Mouse (Mus musculus): ENCODE results near the gene Nasp.
"Not testable (repeated sequence)": the region's sequence is repeated elsewhere in the genome, so short reads cannot be mapped to it uniquely, and the experiment has no call there.

Gene Nasp

DNA sequence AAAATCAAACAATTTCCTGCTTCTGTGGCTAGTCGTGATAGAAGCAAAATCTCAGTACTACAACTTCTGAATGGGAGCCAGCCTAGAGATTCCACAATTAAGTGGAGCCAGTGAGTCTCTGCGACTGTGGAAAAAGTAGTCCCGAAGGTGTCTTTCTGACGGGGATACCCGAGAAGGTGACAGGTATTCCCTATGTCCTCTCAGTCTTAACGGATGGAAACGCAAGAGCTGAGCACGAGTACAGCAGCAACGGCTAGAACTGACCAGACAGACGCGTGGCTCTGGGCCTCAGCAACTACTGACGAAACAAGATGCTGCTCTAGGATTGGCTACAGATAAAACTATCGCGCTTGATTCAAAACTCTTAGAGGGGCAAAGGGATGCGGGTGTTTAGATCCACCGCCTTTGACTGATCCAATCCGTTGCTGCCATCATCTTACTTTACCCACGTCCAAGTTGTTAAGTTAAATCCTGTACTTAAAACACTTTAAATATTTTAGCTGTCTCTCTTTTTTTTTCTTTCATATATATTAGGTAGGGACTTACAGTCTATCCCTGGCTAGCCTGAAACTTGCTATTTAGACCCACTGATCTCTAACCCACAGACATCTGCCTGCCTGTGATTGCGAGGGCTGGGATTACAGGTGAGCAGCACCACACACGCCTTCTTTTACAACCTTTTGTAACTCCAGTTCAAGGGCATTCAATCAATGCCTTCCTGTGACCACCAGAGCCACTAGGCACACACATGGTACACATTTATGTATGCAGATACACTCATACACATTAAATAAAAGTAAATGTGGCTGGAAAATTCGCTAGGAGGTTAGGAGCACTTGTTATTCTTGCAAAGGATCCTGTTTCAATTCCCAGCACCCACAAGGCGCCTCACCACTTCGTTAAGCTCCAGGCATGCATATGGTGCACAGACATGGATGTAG lies at the start of gene Nasp:
Gene Nasp (minus strand): TSS at position 220 of the 941 bp plus-strand sequence.
- DNase-seq (ENCODE audit: low spot score in 2 of 2): peak; percentile 87 to 92

DNA sequence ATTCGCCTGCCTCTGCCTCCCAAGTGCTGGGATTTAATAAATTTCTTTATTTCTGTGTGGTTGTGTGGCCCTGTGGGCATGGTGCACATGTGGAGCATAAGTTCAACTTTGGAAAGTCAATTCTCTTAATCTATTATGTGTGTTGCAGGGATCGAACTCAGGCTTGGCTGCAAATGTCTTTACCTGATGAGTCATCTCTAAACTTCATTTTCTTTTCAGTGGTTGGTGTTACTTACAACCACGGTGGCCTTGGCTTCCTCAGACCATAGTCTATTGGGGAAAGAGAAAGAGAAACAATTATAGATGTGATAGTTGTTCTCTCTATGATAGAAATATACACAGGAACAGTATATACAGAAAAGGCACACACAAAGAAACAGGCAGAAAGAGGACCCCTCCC lies 48.3 kb upstream of the Nasp start:
- no peak for DNase-seq (ENCODE audit: low spot score in 2 of 2)

DNA sequence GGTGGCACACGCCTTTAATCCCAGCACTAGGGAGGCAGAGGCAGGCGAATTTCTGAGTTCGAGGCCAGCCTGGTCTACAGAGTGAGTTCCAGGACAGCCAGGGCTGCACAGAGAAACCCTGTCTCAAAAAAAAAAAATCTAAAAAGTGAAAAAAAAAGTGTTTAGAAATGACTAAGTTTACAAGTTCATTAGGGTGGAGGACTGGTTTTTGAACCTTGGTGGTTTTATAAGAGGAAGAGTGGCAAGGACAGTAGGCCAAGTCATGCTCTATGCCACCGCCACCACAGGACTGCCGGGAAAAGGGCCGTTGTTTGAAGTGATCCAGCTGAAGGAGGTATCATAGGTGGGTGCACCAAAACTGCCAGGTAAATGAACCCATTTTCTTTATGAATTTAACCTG lies 47.0 kb upstream of the Nasp start:
- DNase-seq (ENCODE audit: low spot score in 2 of 2): not testable (repeated sequence)

DNA sequence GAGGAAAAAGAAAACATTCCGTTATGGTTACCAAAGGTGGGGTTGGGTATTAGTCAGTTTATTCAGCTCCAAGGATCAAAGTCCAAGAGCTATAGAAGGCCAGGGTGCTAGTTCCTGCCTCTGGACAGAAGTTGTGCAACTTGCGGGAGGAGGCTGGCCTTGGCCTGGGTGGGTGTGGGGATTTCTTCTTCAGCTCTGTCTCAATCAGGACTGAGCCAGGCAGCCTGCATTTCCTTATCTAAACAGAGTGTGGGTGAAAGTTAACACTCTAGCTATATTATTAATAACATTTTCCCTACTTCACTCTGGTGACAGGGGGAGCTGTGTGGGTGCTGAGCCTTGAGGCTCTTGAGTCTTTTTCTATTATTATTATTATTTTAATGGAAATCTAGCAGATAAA lies 45.0 kb upstream of the Nasp start:
- peak in 1 of 2 experiments; percentile 36 for DNase-seq (ENCODE audit: low spot score in 2 of 2)

DNA sequence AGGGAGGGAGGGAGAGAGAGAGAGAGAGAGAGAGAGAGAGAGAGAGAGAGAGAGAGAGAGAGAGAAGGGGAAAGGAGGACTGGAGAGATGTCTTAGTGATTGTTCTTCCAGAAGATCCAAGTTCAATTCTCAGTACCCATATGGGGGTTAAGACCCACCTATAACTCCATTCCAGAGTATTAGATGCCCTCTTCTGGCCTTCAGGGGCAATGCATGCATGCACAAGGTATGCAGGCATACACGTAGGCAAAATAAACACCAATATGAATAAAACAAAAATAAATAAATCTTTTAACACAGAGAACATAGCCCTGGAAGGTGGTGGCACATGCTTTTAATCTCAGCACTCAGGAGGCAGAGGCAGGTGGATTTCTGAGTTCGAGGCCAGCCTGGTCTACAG lies 41.5 kb upstream of the Nasp start:
- DNase-seq (ENCODE audit: low spot score in 2 of 2): no peak

DNA sequence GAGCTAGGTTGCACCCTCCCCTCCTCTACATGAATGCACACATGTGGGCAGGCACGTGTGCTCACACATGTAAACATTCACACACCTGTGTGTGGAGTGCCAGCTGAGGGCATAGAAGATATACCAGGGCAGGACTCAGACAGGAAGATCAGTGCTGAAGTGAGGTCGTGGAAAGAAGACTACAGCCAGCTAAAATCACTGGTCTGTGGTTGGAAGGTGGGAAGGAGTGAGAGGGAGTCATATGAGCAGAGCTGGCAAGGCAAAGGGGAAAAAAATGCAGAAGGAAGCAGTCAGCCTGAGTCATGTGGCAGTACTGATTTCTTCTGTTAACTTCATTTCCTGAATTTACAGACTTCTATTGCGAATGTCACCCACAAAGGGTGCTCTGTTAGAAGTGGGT lies 40.4 kb upstream of the Nasp start:
- no peak for DNase-seq (ENCODE audit: low spot score in 2 of 2)

DNA sequence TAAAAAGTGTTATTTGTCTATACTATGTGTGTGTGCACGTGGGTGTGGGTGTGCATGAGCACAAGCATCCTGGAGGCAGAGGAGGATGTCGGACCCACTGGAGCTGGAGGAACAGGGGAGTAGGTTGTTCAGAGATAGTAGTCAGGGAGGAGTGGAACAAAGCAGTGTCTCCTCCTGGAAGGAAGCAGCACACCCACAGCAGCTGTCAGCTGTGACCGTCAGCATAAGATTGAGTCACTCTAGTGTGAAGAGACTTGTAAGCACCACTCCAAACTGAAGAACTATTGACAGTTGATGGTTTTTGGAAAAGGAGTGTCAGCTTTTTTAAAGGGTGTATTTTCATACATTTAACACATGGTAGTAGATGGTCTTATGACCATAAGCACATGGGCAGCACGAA lies 38.9 kb upstream of the Nasp start:
- no peak for DNase-seq (ENCODE audit: low spot score in 2 of 2)

DNA sequence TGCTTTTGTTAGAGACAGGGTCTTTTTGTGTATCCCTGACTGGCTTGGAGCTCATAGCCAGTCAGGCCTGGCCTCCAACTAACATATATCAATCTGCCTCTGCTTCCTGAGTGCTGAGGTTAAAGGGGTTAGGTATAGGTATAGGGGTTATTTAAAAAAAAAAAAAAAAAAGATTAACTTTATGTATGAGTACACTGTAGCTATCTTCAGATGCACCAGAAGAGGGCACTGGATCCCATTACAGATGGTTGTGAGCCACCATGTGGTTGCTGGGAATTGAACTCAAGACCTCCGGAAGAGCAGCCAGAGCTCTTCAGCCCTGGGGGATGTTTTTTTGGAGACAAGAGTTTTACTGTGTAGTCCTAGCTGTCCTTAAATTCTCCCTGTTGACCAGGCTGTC lies 34.3 kb upstream of the Nasp start:
- no peak for DNase-seq (ENCODE audit: low spot score in 2 of 2)

DNA sequence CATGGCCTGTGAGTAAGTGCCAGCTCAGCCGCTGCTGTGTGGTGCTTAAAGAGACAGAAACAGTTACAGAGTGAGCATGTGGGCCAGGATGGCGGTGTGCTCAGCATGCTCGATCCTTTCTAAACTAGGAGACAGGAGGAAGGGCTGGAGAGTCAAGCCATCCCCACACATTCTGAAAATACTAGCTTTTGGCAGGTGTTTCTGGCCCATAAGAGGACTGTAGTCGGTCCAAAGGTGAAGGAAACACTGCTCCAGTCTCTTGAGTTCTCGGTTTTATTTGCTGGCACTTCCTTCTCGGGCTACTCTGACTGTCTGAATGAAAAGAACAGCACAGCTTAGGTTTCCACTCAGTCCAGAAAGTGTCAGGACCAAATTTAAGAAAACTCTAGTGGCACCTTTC lies 33.1 kb upstream of the Nasp start:
- no peak for DNase-seq (ENCODE audit: low spot score in 2 of 2)

DNA sequence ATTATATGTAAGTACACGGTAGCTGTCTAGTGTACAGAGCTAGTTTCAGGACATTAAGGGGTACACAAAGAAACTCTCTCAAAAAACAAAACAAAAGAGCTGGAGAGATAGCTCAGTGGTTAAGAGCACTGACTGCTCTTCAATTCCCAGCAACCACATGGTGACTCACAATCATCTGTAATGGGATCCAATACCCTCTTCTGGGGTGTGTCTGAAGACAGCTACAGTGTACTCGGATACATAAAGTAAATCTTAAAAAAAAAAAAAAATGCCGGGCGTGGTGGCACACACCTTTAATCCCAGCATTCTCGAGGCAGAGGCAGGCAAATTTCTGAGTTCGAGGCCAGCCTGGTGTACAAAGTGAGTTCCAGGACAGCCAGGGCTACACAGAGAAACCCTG lies 32.2 kb upstream of the Nasp start:
- DNase-seq (ENCODE audit: low spot score in 2 of 2): not testable (repeated sequence)

DNA sequence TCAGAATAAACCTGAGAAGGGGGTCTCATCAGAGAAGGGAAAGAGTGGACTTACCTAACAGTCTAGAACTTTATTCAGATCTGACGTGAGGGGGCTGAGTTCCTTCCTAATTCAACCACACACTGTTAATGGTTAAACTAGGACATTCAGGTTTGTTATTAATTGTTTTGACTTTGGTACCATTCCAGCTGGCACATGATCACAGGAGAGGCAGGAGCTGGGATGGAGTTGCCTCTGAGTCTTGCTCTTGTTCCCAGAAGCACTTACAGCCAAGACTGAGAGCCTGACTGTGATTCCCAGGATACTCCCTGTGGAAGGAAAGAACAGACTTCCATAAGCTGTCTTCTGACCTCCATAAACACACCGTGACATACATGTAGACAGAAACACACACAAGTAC lies 31.7 kb upstream of the Nasp start:
- DNase-seq (ENCODE audit: low spot score in 2 of 2): no peak

DNA sequence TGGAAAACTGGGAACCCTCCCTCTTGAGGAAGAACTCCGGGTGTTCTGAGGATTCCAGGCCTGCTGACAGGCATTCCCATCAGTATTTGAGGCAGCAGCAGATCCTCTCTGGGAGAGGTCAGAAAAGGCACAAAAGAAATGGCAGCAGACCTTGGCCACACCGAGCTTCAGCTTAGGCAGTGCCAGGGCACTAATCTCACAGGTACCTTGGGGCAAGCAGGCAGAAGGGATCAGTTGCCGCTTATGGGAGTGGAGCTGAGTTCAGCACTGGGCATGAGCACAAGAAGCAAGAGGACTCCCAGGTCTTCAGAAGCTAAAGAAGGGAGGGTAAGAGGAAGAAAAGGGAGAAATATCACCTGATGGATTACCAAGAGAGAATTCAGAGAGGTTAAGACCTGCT lies 30.2 kb upstream of the Nasp start:
- DNase-seq (ENCODE audit: low spot score in 2 of 2): no peak

DNA sequence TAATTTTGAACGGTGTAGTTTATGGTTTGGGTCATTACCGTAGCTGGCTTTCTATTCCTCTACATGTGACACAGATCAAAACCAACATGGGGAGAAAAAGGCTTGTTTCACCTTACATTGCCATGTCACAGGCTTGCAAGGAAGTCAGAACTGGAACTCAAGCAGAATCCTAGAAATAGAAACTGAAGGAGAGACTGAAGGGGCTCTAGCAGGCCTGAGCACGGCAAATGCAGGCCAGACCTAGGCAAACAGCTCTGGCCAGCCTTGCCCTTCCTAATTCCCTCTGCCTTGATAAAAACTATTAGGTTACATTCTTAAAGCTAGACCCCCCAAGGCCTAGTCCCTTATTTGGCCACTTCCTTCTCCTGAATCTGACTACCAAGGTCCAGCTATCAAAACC lies 27.9 kb upstream of the Nasp start:
- DNase-seq (ENCODE audit: low spot score in 2 of 2): no peak

DNA sequence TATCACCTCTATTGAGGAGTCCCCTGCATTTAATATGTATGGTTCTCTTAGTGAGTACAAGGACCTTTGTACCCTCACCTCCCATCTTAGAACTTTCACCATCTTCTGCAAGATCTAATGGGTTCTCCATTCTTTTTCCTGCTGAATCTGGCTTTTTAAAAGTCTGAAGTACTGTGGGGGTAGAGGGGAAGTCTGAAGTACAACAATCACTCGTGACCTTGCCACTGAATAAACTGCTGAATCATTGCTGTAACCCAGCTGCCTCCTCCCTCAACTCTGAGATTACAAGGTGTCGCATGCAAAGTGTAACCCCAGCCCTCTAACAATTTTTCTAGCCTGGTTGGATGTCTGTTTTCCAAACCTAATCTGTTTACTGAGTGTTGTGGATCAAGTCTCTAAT lies 27.4 kb upstream of the Nasp start:
- DNase-seq (ENCODE audit: low spot score in 2 of 2): no peak

DNA sequence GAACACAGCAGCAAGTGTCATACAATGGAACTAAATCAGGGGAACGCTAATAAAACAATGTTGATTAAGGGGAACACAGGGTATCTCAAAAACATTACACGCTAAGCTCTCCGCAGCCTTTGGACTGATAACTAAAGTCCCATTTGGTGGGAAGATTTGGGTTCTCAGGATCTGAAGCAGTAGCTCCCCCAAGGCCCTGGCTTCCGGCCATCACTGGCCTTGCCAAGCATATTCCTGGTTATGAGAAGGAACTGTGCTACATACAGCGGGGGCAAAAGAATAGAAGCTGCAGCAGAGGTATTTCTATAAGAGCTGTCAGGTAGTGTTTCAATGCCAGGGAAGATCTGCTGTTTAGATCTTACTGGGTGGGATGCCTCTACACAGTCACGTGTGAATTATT lies 25.5 kb upstream of the Nasp start:
- no peak for DNase-seq (ENCODE audit: low spot score in 2 of 2)

DNA sequence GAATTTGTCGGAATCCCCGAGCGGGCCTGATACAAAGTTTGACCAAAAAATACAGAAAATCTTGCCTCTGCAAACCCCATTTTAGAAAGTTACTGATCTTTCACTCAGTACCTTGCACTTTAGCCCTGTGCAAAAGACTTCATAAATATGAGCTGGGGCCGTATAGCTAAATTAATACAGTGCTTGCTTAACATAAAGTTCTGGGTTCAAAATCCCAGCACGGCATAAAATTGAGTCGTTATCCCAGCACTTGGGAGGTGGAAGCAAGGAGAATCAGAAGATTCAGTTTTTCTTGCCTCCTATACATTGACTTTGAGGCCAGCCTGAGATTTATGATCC lies 24.0 kb upstream of the Nasp start:
- DNase-seq (ENCODE audit: low spot score in 2 of 2): no peak

DNA sequence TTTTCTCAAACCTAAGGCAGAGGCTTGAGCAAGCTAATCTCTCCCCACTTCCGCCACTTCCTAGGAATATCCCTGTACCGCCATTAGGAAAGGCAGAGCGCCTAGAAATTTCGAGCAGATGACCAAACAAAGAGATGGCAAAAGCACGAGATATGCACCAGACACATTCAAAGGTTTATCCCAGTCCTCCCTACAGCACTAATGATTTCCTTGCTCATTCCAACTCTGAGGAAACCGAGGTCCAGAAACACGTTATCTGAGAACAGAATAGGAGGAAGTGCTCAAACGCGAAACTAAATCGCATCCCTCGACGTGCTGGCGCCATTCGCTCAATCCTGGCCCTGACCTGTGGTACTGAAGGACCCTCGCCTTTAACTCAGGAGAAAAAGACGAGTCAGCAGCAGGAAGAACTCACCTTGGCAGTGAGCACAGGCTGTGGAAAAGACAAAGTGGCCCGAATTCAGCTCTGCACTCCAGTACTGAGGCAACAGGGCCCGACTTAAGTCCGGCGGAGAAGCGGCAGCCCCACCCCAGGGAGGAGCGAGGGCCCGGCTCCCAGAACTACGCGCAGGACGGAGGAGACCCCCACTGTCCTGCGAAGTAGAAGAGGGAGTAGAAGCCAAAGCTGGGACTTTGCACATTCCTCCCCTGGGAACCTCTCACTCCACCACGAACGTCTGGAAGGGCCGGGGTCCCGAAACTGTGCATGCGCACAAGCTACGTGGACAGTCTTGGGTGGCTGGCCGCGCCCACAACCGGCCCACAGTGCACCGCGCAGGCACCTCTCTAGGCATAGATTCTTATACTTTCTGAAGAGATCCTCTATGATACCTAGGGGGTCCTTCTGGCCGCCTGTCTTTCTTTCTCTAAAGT lies 23.4 kb upstream of the Nasp start, which contains the start of gene Akr1a1:
Gene Akr1a1 (minus strand): TSS at position 757 of the 873 bp plus-strand sequence.
- peak; percentile 95 to 96 for DNase-seq (ENCODE audit: low spot score in 2 of 2)

DNA sequence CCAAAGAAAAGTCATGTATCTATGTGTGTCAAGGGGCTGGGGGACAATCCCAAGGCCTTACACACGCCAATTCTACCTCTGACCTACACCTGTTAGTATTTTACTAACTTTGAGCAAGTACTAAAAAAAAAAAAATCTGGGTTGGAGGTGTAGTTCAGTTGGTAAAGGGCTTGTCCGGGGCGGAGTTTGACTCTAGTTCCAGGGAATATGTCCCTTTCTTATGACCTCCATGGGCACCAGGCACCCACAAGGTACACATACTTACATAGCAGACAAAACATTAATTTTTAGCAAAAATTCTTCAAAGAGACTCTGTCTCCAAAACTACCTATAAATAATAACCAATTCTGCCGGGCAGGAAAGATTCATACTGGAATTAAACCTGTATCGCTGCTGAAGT lies 22.6 kb upstream of the Nasp start:
- DNase-seq (ENCODE audit: low spot score in 2 of 2): no peak

DNA sequence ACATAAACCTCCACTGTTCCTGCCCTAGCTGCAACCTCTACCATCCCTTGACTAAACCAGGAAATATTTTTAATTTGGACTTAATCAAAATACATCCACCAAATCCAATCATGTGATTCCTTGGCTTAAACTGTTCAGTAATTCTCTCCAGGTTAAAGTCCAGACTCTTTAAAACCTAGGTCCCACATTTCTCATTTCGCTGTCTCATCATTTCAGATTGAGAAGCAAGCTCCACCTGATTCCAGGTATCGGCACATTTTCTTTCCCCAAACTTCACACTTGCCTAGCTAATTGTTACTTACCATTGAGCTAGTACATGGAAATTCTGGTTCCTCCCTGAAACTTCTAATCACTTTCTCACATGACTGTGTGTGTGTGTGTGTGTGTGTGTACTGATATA lies 21.7 kb upstream of the Nasp start:
- no peak for DNase-seq (ENCODE audit: low spot score in 2 of 2)

DNA sequence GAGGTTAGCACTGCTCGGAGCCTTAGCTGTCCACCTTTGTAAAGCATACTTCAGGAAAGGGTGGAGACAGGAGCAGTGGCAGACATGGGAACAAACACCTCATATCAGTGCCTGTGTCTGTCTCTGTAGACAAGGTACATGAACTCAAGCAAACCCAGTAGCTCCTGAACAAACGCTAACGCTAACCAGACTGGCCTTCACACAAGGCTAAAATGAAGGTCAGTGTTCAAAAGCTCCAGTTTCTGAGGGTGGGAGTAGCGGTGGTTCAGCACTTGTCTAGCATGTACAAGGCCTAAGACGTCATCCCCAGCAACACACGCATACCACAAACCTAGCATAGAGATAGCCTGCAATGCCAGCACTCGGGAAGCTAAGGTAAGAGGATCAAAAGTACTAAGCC lies 17.9 kb upstream of the Nasp start:
- no peak for DNase-seq (ENCODE audit: low spot score in 2 of 2)

DNA sequence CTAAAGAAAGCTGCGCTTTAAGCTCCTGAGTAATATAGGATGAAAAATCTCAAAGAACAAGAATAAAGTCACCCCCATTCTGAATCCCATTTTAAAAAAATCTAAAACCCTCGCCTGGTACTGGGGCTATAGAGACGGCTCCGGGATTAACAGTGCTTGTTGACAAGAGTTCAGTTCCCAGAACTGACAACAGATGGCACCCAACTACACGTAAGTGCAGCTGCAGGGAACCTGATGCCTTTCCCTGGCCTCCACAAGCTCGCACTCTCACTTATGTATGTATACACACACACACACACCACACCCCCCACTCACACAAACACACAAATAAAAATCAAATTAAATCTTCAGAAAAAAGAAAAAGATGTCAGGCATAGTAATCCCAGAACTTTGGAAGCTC lies 16.6 kb upstream of the Nasp start:
- peak in 1 of 2 experiments; percentile 36 for DNase-seq (ENCODE audit: low spot score in 2 of 2)

DNA sequence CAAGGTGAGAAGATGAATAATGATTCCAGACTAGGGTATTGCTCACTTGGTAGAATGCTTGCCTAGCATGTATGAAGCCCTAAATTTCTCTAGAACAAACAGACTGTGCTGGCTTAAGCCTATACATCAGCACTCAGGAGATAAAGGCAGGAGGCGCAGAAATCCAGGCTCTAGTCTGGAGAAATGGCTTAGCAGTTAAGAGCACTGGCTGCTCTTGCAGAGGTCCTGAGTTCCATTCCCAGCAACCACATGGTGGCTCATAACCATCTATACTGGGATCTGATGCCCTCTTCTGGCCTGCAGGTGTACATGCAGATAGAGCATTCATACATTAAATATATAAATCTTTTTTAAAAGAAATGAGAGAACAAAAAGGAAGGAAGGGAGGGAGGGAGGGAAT lies 14.3 kb upstream of the Nasp start:
- DNase-seq (ENCODE audit: low spot score in 2 of 2): no peak

DNA sequence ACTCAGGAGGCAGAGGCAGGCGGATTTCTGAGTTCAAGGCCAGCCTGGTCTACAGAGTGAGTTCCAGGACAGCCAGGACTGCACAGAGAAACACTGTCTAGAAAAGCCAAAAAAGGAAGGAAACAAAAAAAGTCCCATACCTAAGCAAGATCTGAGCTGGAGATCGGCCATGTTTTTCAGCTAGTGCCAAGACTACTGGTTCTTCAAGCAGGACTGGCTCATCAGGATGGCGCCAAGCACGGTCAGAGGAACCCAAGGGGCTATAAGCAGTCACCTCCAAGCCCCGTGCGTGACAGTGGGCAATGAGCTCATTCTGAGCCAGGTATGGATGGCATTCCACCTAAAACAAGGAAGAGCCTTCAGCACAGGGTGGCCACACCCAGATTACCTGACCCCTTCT lies 11.1 kb upstream of the Nasp start:
- no peak for DNase-seq (ENCODE audit: low spot score in 2 of 2)
